17 mouse cellular contexts compared by ENCODE assay signal in genomic region chr6:84630276-84630675, GRCm38 (mm10). TPM values are rescaled to one million over a fixed set of nuclear protein-coding genes. Genes with fewer than 3 reads are reported as not detected.
DNase-seq lines count a peak whose midpoint lies in the region; ATAC-seq and TF ChIP-seq lines count a peak whose summit lies in the region.
"Had no signal": no experiment of that assay in that cellular context is flagged by ENCODE, and none has a peak within 500 bp of the region (broad histone marks: within the 10 kb centered on the region; RNA-seq: fewer than 3 reads in every experiment).

No protein-coding gene starts in this region.

- no peak overlapping the region for H3K4me2 ChIP-seq in liver, embryonic 16.5 days (ENCODE audit: low read depth, low read length)
- no peak overlapping the region for H3K4me2 ChIP-seq in forebrain, embryonic 14.5 days (ENCODE audit: low read length)
- no peak overlapping the region for H3K4me2 ChIP-seq in hindbrain, postnatal 0 days (ENCODE audit: low read depth, low read length)
- H3K4me2 ChIP-seq: hindbrain, embryonic 15.5 days; liver, embryonic 15.5 days; neural tube, embryonic 15.5 days had no signal

- H3K9me3 ChIP-seq in liver, embryonic 16.5 days (replicated peaks; ENCODE audit: control insufficient read depth, low read length) = no peaks in the 10 kb centered on the region
- H3K9me3 ChIP-seq in forebrain, embryonic 14.5 days (replicated peaks; ENCODE audit: control insufficient read depth, low read length) = no peaks in the 10 kb centered on the region
- H3K9me3 ChIP-seq in hindbrain, postnatal 0 days (ENCODE audit: low read length) = no peaks in the 10 kb centered on the region
- H3K9me3 ChIP-seq: G1E; hindbrain, embryonic 15.5 days; liver, embryonic 15.5 days; neural tube, embryonic 15.5 days had no signal

- no peak overlapping the region for H3K9ac ChIP-seq in liver, embryonic 16.5 days (ENCODE audit: low read depth, low read length)
- no peak overlapping the region for H3K9ac ChIP-seq in forebrain, embryonic 14.5 days (ENCODE audit: low read length)
- no peak overlapping the region for H3K9ac ChIP-seq in hindbrain, postnatal 0 days (replicated peaks; ENCODE audit: low read length)
- H3K9ac ChIP-seq: hindbrain, embryonic 15.5 days; liver, embryonic 15.5 days; neural tube, embryonic 15.5 days had no signal

- no peaks in the 10 kb centered on the region for H3K36me3 ChIP-seq in liver, embryonic 16.5 days (ENCODE audit: control insufficient read depth, insufficient read depth)
- no peaks in the 10 kb centered on the region for H3K36me3 ChIP-seq in forebrain, embryonic 14.5 days (ENCODE audit: control insufficient read depth, insufficient read depth, low read length)
- no peaks in the 10 kb centered on the region for H3K36me3 ChIP-seq in hindbrain, postnatal 0 days (ENCODE audit: insufficient read depth, low read length)
- H3K36me3 ChIP-seq: G1E; hindbrain, embryonic 15.5 days; liver, embryonic 15.5 days; neural tube, embryonic 15.5 days had no signal

- no peak for TF ChIP-seq CTCF in hindbrain, postnatal 0 days (IDR thresholded peaks at IDR 0.05; ENCODE audit: low read depth)

- no peak overlapping the region for H3K4me3 ChIP-seq in liver, embryonic 16.5 days (ENCODE audit: low read depth, low read length)
- H3K4me3 ChIP-seq in forebrain, embryonic 14.5 days (ENCODE audit: low read depth, low read length) = no peak overlapping the region
- H3K4me3 ChIP-seq in hindbrain, postnatal 0 days (ENCODE audit: low read length) = no peak overlapping the region
- H3K4me3 ChIP-seq: hindbrain, embryonic 15.5 days; liver, embryonic 15.5 days; neural tube, embryonic 15.5 days had no signal

- DNase-seq in adrenal gland, adult 8-10 months = peak; percentile 20
- DNase-seq in adrenal gland, postnatal 25 days = no peak
- DNase-seq in ovary, adult 18-20 months (ENCODE audit: low spot score) = peak; percentile 6
- DNase-seq in ovary, postnatal 36 days (ENCODE audit: low spot score) = no peak
- no peak for DNase-seq in forebrain, embryonic 14.5 days (ENCODE audit: low spot score)
- no peak for DNase-seq in hindbrain, postnatal 0 days (ENCODE audit: low spot score)
- DNase-seq in thymus, postnatal 10 days (ENCODE audit: low spot score in 2 of 2) = no peak
- DNase-seq: layer of hippocampus, postnatal 36 days; right cerebral cortex, postnatal 25 days had no signal

- H3K27ac ChIP-seq in liver, embryonic 16.5 days (ENCODE audit: low read length) = no peak overlapping the region
- H3K27ac ChIP-seq in forebrain, embryonic 14.5 days (ENCODE audit: low read depth, low read length) = no peak overlapping the region
- no peak overlapping the region for H3K27ac ChIP-seq in hindbrain, postnatal 0 days
- H3K27ac ChIP-seq: hindbrain, embryonic 15.5 days; liver, embryonic 15.5 days; neural tube, embryonic 15.5 days had no signal

- 14% methylated on average over 1 of the region's 1 CpGs for WGBS in liver, embryonic 16.5 days (ENCODE audit: insufficient replicate concordance)
- 72% methylated on average over 1 of the region's 1 CpGs for WGBS in forebrain, embryonic 14.5 days
- 34% methylated on average over 1 of the region's 1 CpGs for WGBS in hindbrain, postnatal 0 days

- ATAC-seq in liver, embryonic 16.5 days (ENCODE audit: low read depth) = peak; percentile 43; the same call in 1 of the 2 replicates
- ATAC-seq in forebrain, embryonic 14.5 days = no peak
- ATAC-seq in hindbrain, postnatal 0 days = no peak
- ATAC-seq: activated CD4-positive, CD25-positive, alpha-beta regulatory T cell, adult 4 months; midbrain, embryonic 16.5 days had no signal

- no peaks in the 10 kb centered on the region for H3K27me3 ChIP-seq in liver, embryonic 16.5 days (ENCODE audit: control insufficient read depth, insufficient read depth, low read depth, low read length)
- H3K27me3 ChIP-seq in forebrain, embryonic 14.5 days (replicated peaks; ENCODE audit: control insufficient read depth, insufficient read depth, low read length) = no peaks in the 10 kb centered on the region
- no peaks in the 10 kb centered on the region for H3K27me3 ChIP-seq in hindbrain, postnatal 0 days (ENCODE audit: insufficient read depth, low read length)
- H3K27me3 ChIP-seq: hindbrain, embryonic 15.5 days; liver, embryonic 15.5 days; neural tube, embryonic 15.5 days had no signal

- no peaks in the 10 kb centered on the region; the same call in 1 of the 2 replicates for H3K4me1 ChIP-seq in liver, embryonic 16.5 days (ENCODE audit: control insufficient read depth, low read depth, low read length)
- H3K4me1 ChIP-seq in forebrain, embryonic 14.5 days (ENCODE audit: control insufficient read depth, insufficient read depth, low read length) = no peaks in the 10 kb centered on the region
- no peaks in the 10 kb centered on the region for H3K4me1 ChIP-seq in hindbrain, postnatal 0 days (ENCODE audit: insufficient read depth, low read length)
- H3K4me1 ChIP-seq: hindbrain, embryonic 15.5 days; neural tube, embryonic 15.5 days had no signal

RNA-seq across cellular contexts. Expression of gene Cyp26b1, which starts 36.6 kb away (rescaled TPM):
- 10 to 100 TPM in 2 of 4 experiments, 1 to 10 TPM in 2; 6.6 to 57.7 (median 15.7) TPM for total RNA-seq in adrenal gland, adult 8-10 months (2022)
- total RNA-seq in adrenal gland, postnatal 25 days (2021) = 4.2 and 4.6 TPM in 2 replicates
- 0.07 and 0.17 TPM in 2 replicates for polyA plus RNA-seq in liver, embryonic 16.5 days (2015; fragmentation: Nextera tagmentation; extraction: Ambion mirVana)
- 1.5 and 2.6 TPM in 2 replicates for polyA plus RNA-seq in forebrain, embryonic 14.5 days (2014; fragmentation: Nextera tagmentation; extraction: Ambion mirVana)
- total RNA-seq in hindbrain, postnatal 0 days (2014; rRNA removed) = 78.9 and 90.5 TPM in 2 replicates
- polyA plus RNA-seq in hindbrain, postnatal 0 days (2015; fragmentation: Nextera tagmentation; extraction: Ambion mirVana) = 32.5 and 33.1 TPM in 2 replicates
- total RNA-seq: common myeloid progenitor, adult 5-6 weeks had no signal

Comparison
In these comparisons a context has a peak if more than half of its experiments do, and no peak if none do; other contexts are left out.
1. DNase-seq: peak in adrenal gland, adult 8-10 months (single experiment) and ovary, adult 18-20 months (single experiment); none in adrenal gland, postnatal 25 days (single experiment), ovary, postnatal 36 days (single experiment), forebrain, embryonic 14.5 days (single experiment), hindbrain, postnatal 0 days (single experiment) and thymus, postnatal 10 days (0 of 2).